Mouse (Mus musculus): ENCODE data around the gene Rbp2. TPM values are rescaled to one million over a fixed set of nuclear protein-coding genes. Genes with fewer than 3 reads are reported as not detected.

The Rbp2 gene
- polyA plus RNA-seq (2016; fragmentation: Nextera tagmentation; extraction: Ambion mirVana): 0.44 and 0.65 TPM in 2 replicates

GRCm38 (mm10) chr9:98485815-98486214 lies at the start of gene Rbp2:
Gene Rbp2 (plus strand): TSS chr9:98486115.
- Histone ChIP-seq H3K36me3 (replicated peaks) (no peaks in the 10 kb centered on the region), H3K27ac (replicated peaks) (no peak within 1 kb of the TSS), H3K4me1 (peaks cover 16% of the 10 kb centered on the region), H3K9me3 (no peaks in the 10 kb centered on the region), H3K27me3 (replicated peaks; ENCODE audit: low read depth, poor library complexity, severe bottlenecking) (no peaks in the 10 kb centered on the region), H3K4me3 (no peak within 1 kb of the TSS)
- 85% methylated on average over 3 of the region's 3 CpGs for WGBS
- DNase-seq (ENCODE audit: low spot score): no peak

DNA sequence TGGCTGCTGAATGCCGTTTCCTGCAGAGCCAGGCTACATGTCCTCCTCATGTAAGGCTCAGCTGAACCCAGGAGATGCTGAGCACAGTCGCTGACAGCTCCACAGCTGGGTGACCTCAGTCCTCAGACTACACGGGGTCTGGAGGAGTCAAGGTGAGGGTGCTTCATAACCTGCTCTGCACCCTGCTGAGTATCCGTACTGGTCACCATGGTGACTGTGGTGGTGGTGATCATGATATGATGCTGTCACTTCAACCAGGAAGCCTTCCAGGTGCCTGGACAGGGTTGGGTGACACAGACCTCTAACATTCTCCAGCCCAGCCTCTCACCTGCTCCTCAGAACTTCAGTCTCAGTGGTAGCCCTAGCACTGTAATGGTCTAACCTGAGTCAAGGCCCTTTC lies 48.1 kb upstream of the Rbp2 start:
- no peak for DNase-seq (ENCODE audit: low spot score)
- Histone ChIP-seq H3K27me3 (replicated peaks; ENCODE audit: low read depth, poor library complexity, severe bottlenecking) (peaks cover 11% of the 10 kb centered on the region), H3K27ac (replicated peaks) (no peak overlapping the region), H3K36me3 (replicated peaks) (peaks cover 35% of the 10 kb centered on the region), H3K4me3 (no peak overlapping the region), H3K4me1 (peaks cover 48% of the 10 kb centered on the region), H3K9me3 (no peaks in the 10 kb centered on the region)
- WGBS: 92% methylated on average over 4 of the region's 4 CpGs

GRCm38 (mm10) chr9:98439091-98439490 lies 46.8 kb upstream of the Rbp2 start:
- H3K27me3 ChIP-seq (replicated peaks; ENCODE audit: low read depth, poor library complexity, severe bottlenecking): peaks cover 11% of the 10 kb centered on the region
- peaks cover 44% of the 10 kb centered on the region for H3K36me3 ChIP-seq (replicated peaks)
- H3K27ac ChIP-seq (replicated peaks): no peak overlapping the region
- no peak overlapping the region for H3K4me3 ChIP-seq
- peaks cover 36% of the 10 kb centered on the region for H3K4me1 ChIP-seq
- H3K9me3 ChIP-seq: no peaks in the 10 kb centered on the region
- DNase-seq (ENCODE audit: low spot score): no peak
- WGBS: 54% methylated on average over 3 of the region's 3 CpGs

DNA sequence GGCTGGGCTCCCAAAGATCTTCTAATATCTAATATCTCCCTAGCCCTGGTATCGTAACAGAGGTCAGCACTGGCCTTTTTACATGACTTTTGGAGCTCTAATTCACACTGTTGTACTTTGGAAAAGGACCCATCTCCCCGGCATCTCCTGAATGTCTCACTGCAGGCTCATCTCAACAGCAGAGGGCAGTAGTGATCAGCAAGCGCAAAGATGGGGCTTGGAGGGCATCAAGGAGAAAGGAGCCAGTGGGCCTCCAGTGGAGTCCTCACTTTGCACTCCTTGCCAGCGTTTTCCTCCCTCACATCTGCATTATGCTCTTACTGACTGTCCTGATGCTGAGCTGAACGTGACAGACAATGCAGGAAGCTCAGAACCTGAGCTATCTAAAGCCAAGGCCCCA lies 43.3 kb upstream of the Rbp2 start:
- peaks cover 56% of the 10 kb centered on the region for H3K36me3 ChIP-seq (replicated peaks)
- DNase-seq (ENCODE audit: low spot score): no peak
- peaks cover 4% of the 10 kb centered on the region; the same call in 1 of the 2 replicates for H3K27me3 ChIP-seq (replicated peaks; ENCODE audit: low read depth, poor library complexity, severe bottlenecking)
- no peak overlapping the region for H3K4me3 ChIP-seq
- no peaks in the 10 kb centered on the region for H3K9me3 ChIP-seq
- H3K4me1 ChIP-seq: peaks cover 14% of the 10 kb centered on the region
- WGBS: 54% methylated on average over 5 of the region's 5 CpGs
- H3K27ac ChIP-seq (replicated peaks): no peak overlapping the region

GRCm38 (mm10) chr9:98445359-98446149 lies 40.4 kb upstream of the Rbp2 start:
- Histone ChIP-seq H3K4me3 (no peak overlapping the region), H3K27ac (replicated peaks) (no peak overlapping the region), H3K9me3 (no peaks in the 10 kb centered on the region), H3K4me1 (no peaks in the 10 kb centered on the region), H3K27me3 (replicated peaks; ENCODE audit: low read depth, poor library complexity, severe bottlenecking) (peaks cover 4% of the 10 kb centered on the region; the same call in 1 of the 2 replicates), H3K36me3 (replicated peaks) (peaks cover 51% of the 10 kb centered on the region)
- 84% methylated on average over 9 of the region's 9 CpGs for WGBS
- no peak for DNase-seq (ENCODE audit: low spot score)

DNA sequence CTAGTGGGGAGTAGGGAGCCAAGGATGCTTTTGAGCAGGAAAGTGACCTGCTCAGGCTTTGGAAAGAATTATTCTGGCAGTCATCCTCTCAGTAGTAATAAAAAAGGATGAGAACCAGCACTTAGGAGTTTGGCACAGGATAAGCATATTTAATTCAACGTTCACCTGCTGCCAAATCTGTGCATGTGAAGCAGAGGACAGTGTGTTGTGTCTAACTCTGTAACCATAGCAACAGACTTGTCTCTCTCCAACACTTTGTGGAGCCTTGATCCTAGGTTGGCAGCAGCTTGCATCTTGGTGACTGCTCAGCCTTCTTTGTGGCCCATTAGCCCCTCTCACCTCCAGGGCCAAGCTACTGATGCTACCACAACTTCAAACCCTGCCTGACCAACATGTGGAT lies 34.9 kb upstream of the Rbp2 start:
- peaks cover 15% of the 10 kb centered on the region for H3K36me3 ChIP-seq (replicated peaks)
- H3K27me3 ChIP-seq (replicated peaks; ENCODE audit: low read depth, poor library complexity, severe bottlenecking): no peaks in the 10 kb centered on the region
- 88% methylated on average over 1 of the region's 1 CpGs for WGBS

DNA sequence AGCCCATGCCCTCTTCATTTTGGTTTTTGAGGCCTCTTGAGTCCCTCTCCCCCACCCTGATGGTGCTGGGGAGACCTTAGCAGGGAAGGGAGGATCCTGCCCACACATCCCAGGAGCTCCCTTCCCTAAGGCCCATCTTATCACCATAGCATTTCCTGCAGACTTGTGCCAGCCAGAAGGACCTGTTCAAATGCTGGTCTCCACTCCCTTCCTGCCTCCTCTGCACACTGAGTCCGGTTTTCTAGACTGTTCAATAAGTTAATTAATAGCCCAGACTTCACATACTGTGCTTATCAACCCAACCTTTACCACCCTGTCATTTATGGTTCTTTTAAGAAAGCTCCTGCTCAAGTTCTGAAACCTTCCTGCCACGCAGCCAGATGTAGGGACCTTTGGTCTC lies 19.2 kb upstream of the Rbp2 start:
- Histone ChIP-seq H3K36me3 (replicated peaks) (no peaks in the 10 kb centered on the region), H3K4me1 (no peaks in the 10 kb centered on the region), H3K27me3 (replicated peaks; ENCODE audit: low read depth, poor library complexity, severe bottlenecking) (no peaks in the 10 kb centered on the region), H3K4me3 (no peak overlapping the region), H3K27ac (replicated peaks) (no peak overlapping the region), H3K9me3 (no peaks in the 10 kb centered on the region)
- WGBS: 75% methylated on average over 2 of the region's 2 CpGs
- DNase-seq (ENCODE audit: low spot score): no peak

More for the DNA sequence above, 34.9 kb upstream of the Rbp2 start:
- no peaks in the 10 kb centered on the region for H3K4me1 ChIP-seq
- H3K4me3 ChIP-seq: no peak overlapping the region
- no peak for DNase-seq (ENCODE audit: low spot score)
- H3K9me3 ChIP-seq: no peaks in the 10 kb centered on the region
- no peak overlapping the region for H3K27ac ChIP-seq (replicated peaks)

GRCm38 (mm10) chr9:98480172-98480749 lies 5.7 kb upstream of the Rbp2 start:
- H3K36me3 ChIP-seq (replicated peaks): no peaks in the 10 kb centered on the region
- no peak overlapping the region for H3K27ac ChIP-seq (replicated peaks)
- 82% methylated on average over 2 of the region's 2 CpGs for WGBS
- DNase-seq (ENCODE audit: low spot score): no peak
- no peaks in the 10 kb centered on the region for H3K27me3 ChIP-seq (replicated peaks; ENCODE audit: low read depth, poor library complexity, severe bottlenecking)
- H3K9me3 ChIP-seq: no peaks in the 10 kb centered on the region
- H3K4me3 ChIP-seq: no peak overlapping the region
- H3K4me1 ChIP-seq: 0 out of 2 replicates have a peak, but pooled peaks cover 3% of the 10 kb centered on the region

GRCm38 (mm10) chr9:98482256-98482655 lies 3.7 kb upstream of the Rbp2 start:
- H3K9me3 ChIP-seq: no peaks in the 10 kb centered on the region
- H3K4me3 ChIP-seq: no peak overlapping the region
- H3K27me3 ChIP-seq (replicated peaks; ENCODE audit: low read depth, poor library complexity, severe bottlenecking): no peaks in the 10 kb centered on the region
- H3K36me3 ChIP-seq (replicated peaks): no peaks in the 10 kb centered on the region
- no peak for DNase-seq (ENCODE audit: low spot score)
- H3K27ac ChIP-seq (replicated peaks): no peak overlapping the region
- peaks cover 5% of the 10 kb centered on the region; the same call in 1 of the 2 replicates for H3K4me1 ChIP-seq
- WGBS: 41% methylated on average over 4 of the region's 4 CpGs

- no peaks in the 10 kb centered on the region for H3K27me3 ChIP-seq (replicated peaks; ENCODE audit: low read depth, poor library complexity, severe bottlenecking)
- no peaks in the 10 kb centered on the region for H3K36me3 ChIP-seq (replicated peaks)
- 81% methylated on average over 7 of the region's 7 CpGs for WGBS
- H3K27ac ChIP-seq (replicated peaks): no peak overlapping the region
- no peak for DNase-seq (ENCODE audit: low spot score)
- no peak overlapping the region for H3K4me3 ChIP-seq
- H3K4me1 ChIP-seq: peaks cover 13% of the 10 kb centered on the region
- no peaks in the 10 kb centered on the region for H3K9me3 ChIP-seq
Observed at GRCm38 (mm10) chr9:98485020-98485419, 895 bp upstream of the Rbp2 start.

GRCm38 (mm10) chr9:98487273-98487672 lies 1.4 kb downstream of the Rbp2 start:
- Histone ChIP-seq H3K27me3 (replicated peaks; ENCODE audit: low read depth, poor library complexity, severe bottlenecking) (no peaks in the 10 kb centered on the region), H3K4me3 (no peak overlapping the region), H3K9me3 (no peaks in the 10 kb centered on the region), H3K36me3 (replicated peaks) (no peaks in the 10 kb centered on the region), H3K4me1 (peaks cover 13% of the 10 kb centered on the region), H3K27ac (replicated peaks) (no peak overlapping the region)
- 68% methylated on average over 6 of the region's 6 CpGs for WGBS
- DNase-seq (ENCODE audit: low spot score): no peak

GRCm38 (mm10) chr9:98489532-98489931 lies 3.6 kb downstream of the Rbp2 start:
- H3K9me3 ChIP-seq: no peaks in the 10 kb centered on the region
- no peaks in the 10 kb centered on the region for H3K27me3 ChIP-seq (replicated peaks; ENCODE audit: low read depth, poor library complexity, severe bottlenecking)
- no peak overlapping the region; the same call in 1 of the 2 replicates for H3K27ac ChIP-seq (replicated peaks)
- WGBS: 83% methylated on average over 4 of the region's 4 CpGs
- no peaks in the 10 kb centered on the region for H3K36me3 ChIP-seq (replicated peaks)
- no peak for DNase-seq (ENCODE audit: low spot score)
- H3K4me3 ChIP-seq: no peak overlapping the region
- H3K4me1 ChIP-seq: peaks cover 13% of the 10 kb centered on the region

DNA sequence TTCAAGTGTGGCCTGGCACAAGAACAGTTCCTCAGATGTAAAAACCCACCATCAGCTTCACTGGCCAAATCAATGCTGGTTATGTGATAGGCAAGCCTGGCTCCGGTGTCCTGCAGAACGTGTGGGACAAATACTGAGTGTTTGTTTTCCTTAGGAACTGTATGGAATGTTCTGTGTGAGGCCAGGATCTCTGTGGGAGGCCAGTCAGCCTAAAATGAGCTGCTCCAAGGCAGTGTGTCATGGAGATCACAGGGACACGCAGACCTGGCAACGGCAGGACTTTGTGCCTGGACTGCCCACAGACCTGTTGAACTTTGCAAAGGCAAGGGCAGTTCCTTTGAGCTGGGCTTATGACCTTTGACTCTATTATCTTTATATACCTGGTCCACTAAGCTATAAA lies 4.2 kb downstream of the Rbp2 start:
- Histone ChIP-seq H3K9me3 (no peaks in the 10 kb centered on the region), H3K4me3 (no peak overlapping the region), H3K27me3 (replicated peaks; ENCODE audit: low read depth, poor library complexity, severe bottlenecking) (no peaks in the 10 kb centered on the region), H3K27ac (replicated peaks) (peak overlapping the region; percentile 24; the same call in 1 of the 2 replicates), H3K36me3 (replicated peaks) (no peaks in the 10 kb centered on the region), H3K4me1 (peaks cover 13% of the 10 kb centered on the region)
- WGBS: 50% methylated on average over 4 of the region's 4 CpGs
- no peak for DNase-seq (ENCODE audit: low spot score)

Measured in embryonic facial prominence, embryonic 10.5 days (tissue).